Comparison of ENCODE assay signal across 8 mouse cellular contexts in genomic region chr14:61599057-61599806, GRCm38 (mm10). TPM values are rescaled to one million over a fixed set of nuclear protein-coding genes. Genes with fewer than 3 reads are reported as not detected.
A peak's percentile ranks its signal among the peaks of the same experiment; 100 is the strongest.
DNase-seq lines count a peak whose midpoint lies in the region; ATAC-seq and TF ChIP-seq lines count a peak whose summit lies in the region.

No protein-coding gene starts in this region.

- TF ChIP-seq POLR2A in heart, adult 2 months (IDR thresholded peaks at IDR 0.05; ENCODE audit: insufficient read depth, low read depth, low read length), result peak; percentile 67; the same call in 1 of the 2 replicates

- no peaks in the 10 kb centered on the region for H3K27me3 ChIP-seq in embryonic facial prominence, embryonic 13.5 days
- no peaks in the 10 kb centered on the region for H3K27me3 ChIP-seq in heart, adult 2 months (ENCODE audit: control insufficient read depth, insufficient read depth, low read length)
- H3K27me3 ChIP-seq in limb, embryonic 13.5 days, result no peaks in the 10 kb centered on the region
- H3K27me3 ChIP-seq in midbrain, embryonic 16.5 days (ENCODE audit: control insufficient read depth, insufficient read depth, low read depth, low read length), result no peaks in the 10 kb centered on the region

- peak overlapping the region; percentile 61 for H3K4me2 ChIP-seq in embryonic facial prominence, embryonic 13.5 days
- peak overlapping the region; percentile 59 for H3K4me2 ChIP-seq in limb, embryonic 13.5 days (replicated peaks)
- peak overlapping the region; percentile 85 for H3K4me2 ChIP-seq in midbrain, embryonic 16.5 days (ENCODE audit: low read length)

- peak; percentile 88 for DNase-seq in 3134 (ENCODE audit: extremely low read depth, insufficient read length, low spot score)
- DNase-seq in adrenal gland, postnatal 36 days, result peak; percentile 95 to 96
- peak; percentile 91 to 94 for DNase-seq in heart, adult 2 months
- peak; percentile 92 to 93 for DNase-seq in kidney, adult 8-10 months
- peak; percentile 88 to 95 for DNase-seq in spleen, postnatal 10 days (ENCODE audit: low spot score in 2 of 2)

- peak overlapping the region; percentile 79 for H3K4me3 ChIP-seq in embryonic facial prominence, embryonic 13.5 days
- H3K4me3 ChIP-seq in heart, adult 2 months, result peak overlapping the region; percentile 71
- peak overlapping the region; percentile 58 for H3K4me3 ChIP-seq in limb, embryonic 13.5 days
- peak overlapping the region; percentile 84 for H3K4me3 ChIP-seq in midbrain, embryonic 16.5 days (ENCODE audit: low read depth, low read length)

- H3K36me3 ChIP-seq in embryonic facial prominence, embryonic 13.5 days, result peaks cover 16% of the 10 kb centered on the region
- peaks cover 10% of the 10 kb centered on the region for H3K36me3 ChIP-seq in heart, adult 2 months (ENCODE audit: control insufficient read depth, insufficient read depth, low read length)
- peaks cover 20% of the 10 kb centered on the region for H3K36me3 ChIP-seq in limb, embryonic 13.5 days
- peaks cover 5% of the 10 kb centered on the region; the same call in 1 of the 2 replicates for H3K36me3 ChIP-seq in midbrain, embryonic 16.5 days (ENCODE audit: control insufficient read depth, insufficient read depth, low read length)

- no peak for TF ChIP-seq EP300 in heart, adult 2 months (IDR thresholded peaks at IDR 0.05; ENCODE audit: insufficient read depth, low read depth, low read length)

- no peak for TF ChIP-seq CTCF in heart, adult 2 months (IDR thresholded peaks at IDR 0.05)

- no peaks in the 10 kb centered on the region for H3K79me2 ChIP-seq in heart, adult 2 months (replicated peaks; ENCODE audit: control insufficient read depth, insufficient read depth, low read length)

- peak; percentile 94 for ATAC-seq in embryonic facial prominence, embryonic 13.5 days (ENCODE audit: insufficient number of reproducible peaks, insufficient read depth, low FRiP score, low TSS enrichment, low read depth)
- peak; percentile 96 for ATAC-seq in limb, embryonic 13.5 days (ENCODE audit: low FRiP score, low read depth)
- peak; percentile 98 for ATAC-seq in midbrain, embryonic 16.5 days

- peak overlapping the region; percentile 73 for H3K27ac ChIP-seq in embryonic facial prominence, embryonic 13.5 days
- H3K27ac ChIP-seq in heart, adult 2 months, result peak overlapping the region; percentile 86
- H3K27ac ChIP-seq in limb, embryonic 13.5 days, result peak overlapping the region; percentile 75
- H3K27ac ChIP-seq in midbrain, embryonic 16.5 days (ENCODE audit: low read length), result peak overlapping the region; percentile 79

- peaks cover 18% of the 10 kb centered on the region for H3K4me1 ChIP-seq in embryonic facial prominence, embryonic 13.5 days
- peaks cover 4% of the 10 kb centered on the region for H3K4me1 ChIP-seq in heart, adult 2 months (ENCODE audit: control insufficient read depth, insufficient read depth, low read length)
- peaks cover 20% of the 10 kb centered on the region for H3K4me1 ChIP-seq in limb, embryonic 13.5 days
- peaks cover 22% of the 10 kb centered on the region for H3K4me1 ChIP-seq in midbrain, embryonic 16.5 days (ENCODE audit: control insufficient read depth, insufficient read depth, low read length)

- H3K9me3 ChIP-seq in embryonic facial prominence, embryonic 13.5 days, result no peaks in the 10 kb centered on the region
- H3K9me3 ChIP-seq in limb, embryonic 13.5 days, result no peaks in the 10 kb centered on the region
- no peaks in the 10 kb centered on the region for H3K9me3 ChIP-seq in midbrain, embryonic 16.5 days (replicated peaks; ENCODE audit: control insufficient read depth, low read length, poor library complexity, severe bottlenecking)

- H3K9ac ChIP-seq in embryonic facial prominence, embryonic 13.5 days, result peak overlapping the region; percentile 88
- peak overlapping the region; percentile 92 for H3K9ac ChIP-seq in heart, adult 2 months (ENCODE audit: low read depth, low read length)
- peak overlapping the region; percentile 77 for H3K9ac ChIP-seq in limb, embryonic 13.5 days
- H3K9ac ChIP-seq in midbrain, embryonic 16.5 days (ENCODE audit: low read depth, low read length), result peak overlapping the region; percentile 91

- intact Hi-C loops in heart, adult 2 months (cut with DNase I), result loop anchor here (1.0 to 5.0 kb wide), 2 partner anchors 42 to 48 kb away; partner anchors contain the start of gene Spryd7

- WGBS in embryonic facial prominence, embryonic 13.5 days, result 4% methylated on average over 44 of the region's 44 CpGs
- WGBS in heart, adult 2 months, result 3% methylated on average over 44 of the region's 44 CpGs
- 5% methylated on average over 44 of the region's 44 CpGs for WGBS in limb, embryonic 13.5 days
- WGBS in midbrain, embryonic 16.5 days, result 7% methylated on average over 44 of the region's 44 CpGs

RNA-seq across cellular contexts. Expression of gene Trim13, which starts 1.2 kb away (rescaled TPM):
- total RNA-seq in adrenal gland, postnatal 36 days (2021), result 1 to 10 TPM; 5.3 to 7.0 TPM
- 21.6 and 26.0 TPM in 2 replicates for polyA plus RNA-seq in embryonic facial prominence, embryonic 13.5 days (2015; fragmentation: Nextera tagmentation; extraction: Ambion mirVana)
- total RNA-seq in heart, adult 2 months (2021), result 1 to 10 TPM; 6.6 to 7.5 TPM
- polyA plus RNA-seq in heart, adult 2 months (2012; rRNA removed), result 4.8 and 11.0 TPM in 2 replicates
- 28.6 and 28.8 TPM in 2 replicates for polyA plus RNA-seq in limb, embryonic 13.5 days (2015; fragmentation: Nextera tagmentation; extraction: Ambion mirVana)
- 48.8 and 53.7 TPM in 2 replicates for polyA plus RNA-seq in midbrain, embryonic 16.5 days (2015; fragmentation: Nextera tagmentation; extraction: Ambion mirVana)

RNA-seq across cellular contexts. Expression of gene Kcnrg, which starts 8.0 kb away (rescaled TPM):
- total RNA-seq in adrenal gland, postnatal 36 days (2021), result under 1 TPM; 0.17 to 0.20 TPM
- polyA plus RNA-seq in embryonic facial prominence, embryonic 13.5 days (2015; fragmentation: Nextera tagmentation; extraction: Ambion mirVana), result 0.77 and 0.83 TPM in 2 replicates
- under 1 TPM in 1 of 2 experiments, not detected in 1; 0.13 TPM for total RNA-seq in heart, adult 2 months (2021)
- polyA plus RNA-seq in heart, adult 2 months (2012; rRNA removed), result 0.09 and 0.51 TPM in 2 replicates
- polyA plus RNA-seq in limb, embryonic 13.5 days (2015; fragmentation: Nextera tagmentation; extraction: Ambion mirVana), result 1.2 and 1.7 TPM in 2 replicates
- 3.1 and 4.0 TPM in 2 replicates for polyA plus RNA-seq in midbrain, embryonic 16.5 days (2015; fragmentation: Nextera tagmentation; extraction: Ambion mirVana)

RNA-seq across cellular contexts. Expression of gene Spryd7, which starts 42.5 kb away (rescaled TPM):
- total RNA-seq in adrenal gland, postnatal 36 days (2021), result 10 to 100 TPM; 18.7 to 23.8 TPM
- 16.1 and 18.0 TPM in 2 replicates for polyA plus RNA-seq in embryonic facial prominence, embryonic 13.5 days (2015; fragmentation: Nextera tagmentation; extraction: Ambion mirVana)
- total RNA-seq in heart, adult 2 months (2021), result 10 to 100 TPM; 50.0 to 56.8 TPM
- polyA plus RNA-seq in heart, adult 2 months (2012; rRNA removed), result 16.3 and 24.2 TPM in 2 replicates
- polyA plus RNA-seq in limb, embryonic 13.5 days (2015; fragmentation: Nextera tagmentation; extraction: Ambion mirVana), result 20.0 and 23.3 TPM in 2 replicates
- polyA plus RNA-seq in midbrain, embryonic 16.5 days (2015; fragmentation: Nextera tagmentation; extraction: Ambion mirVana), result 62.0 and 64.9 TPM in 2 replicates

Comparison
In these comparisons a context has a peak if more than half of its experiments do, and no peak if none do; other contexts are left out.
1. Peak in every context shown above with its lines: DNase-seq, ATAC-seq, H3K4me3 ChIP-seq and H3K27ac ChIP-seq.